Mouse (Mus musculus): ENCODE measurements around the gene Rcor1. TPM values are rescaled to one million over a fixed set of nuclear protein-coding genes. Genes with fewer than 3 reads are reported as not detected.

Rcor1 gene
- 10.4 and 13.0 TPM in 2 replicates for total RNA-seq (2012; rRNA removed)

- peak; percentile 99 for DNase-seq (ENCODE audit: low read depth, low spot score)
- Histone ChIP-seq H3K9ac (ENCODE audit: insufficient read depth, low read depth, low read length, poor library complexity, severe bottlenecking) (peak within 1 kb of the TSS; percentile 90), H3K36me3 (ENCODE audit: control insufficient read depth, insufficient read depth, low read length, poor library complexity, severe bottlenecking) (no peaks in the 10 kb centered on the region), H3K4me1 (ENCODE audit: control insufficient read depth in 2 of 2, insufficient read depth in 2 of 2, low read length in 2 of 2, poor library complexity in 1 of 2) (peaks cover 8 to 22% of the 10 kb centered on the region in 2 experiments), H3K4me3 (ENCODE audit: insufficient read depth in 1 of 2, low read depth in 1 of 2, low read length in 2 of 2, poor library complexity in 1 of 2, severe bottlenecking in 1 of 2) (peak within 1 kb of the TSS; percentile 98), H3K9me3 (ENCODE audit: control insufficient read depth, insufficient read depth, low read depth, low read length) (no peaks in the 10 kb centered on the region), H3K27ac (ENCODE audit: insufficient read depth, low read depth, low read length, poor library complexity, severe bottlenecking) (peak within 1 kb of the TSS; percentile 70)
- in situ Hi-C loops (cut with MboI; ENCODE audit: low sequenced_read_pairs in 2 of 2, unreplicated experiment in 2 of 2), result no loop called here
- TF ChIP-seq CHD2 (IDR thresholded peaks at IDR 0.05; ENCODE audit: low read depth, low read length) (peak; percentile 68), MAFK (IDR thresholded peaks at IDR 0.05; ENCODE audit: insufficient read depth, low read depth, low read length) (no peak)
These were observed at the start of gene Rcor1 for GRCm38 (mm10) chr12:111038976-111039612. TSS of gene Rcor1 (plus strand) at chr12:111039351.

- Histone ChIP-seq H3K27ac (ENCODE audit: insufficient read depth, low read depth, low read length, poor library complexity, severe bottlenecking) (no peak overlapping the region), H3K36me3 (ENCODE audit: control insufficient read depth, insufficient read depth, low read length, poor library complexity, severe bottlenecking) (no peaks in the 10 kb centered on the region), H3K9me3 (ENCODE audit: control insufficient read depth, insufficient read depth, low read depth, low read length) (no peaks in the 10 kb centered on the region), H3K4me3 (ENCODE audit: insufficient read depth in 1 of 2, low read depth in 1 of 2, low read length in 2 of 2, poor library complexity in 1 of 2, severe bottlenecking in 1 of 2) (no peak overlapping the region), H3K9ac (ENCODE audit: insufficient read depth, low read depth, low read length, poor library complexity, severe bottlenecking) (no peak overlapping the region), H3K4me1 (ENCODE audit: control insufficient read depth in 2 of 2, insufficient read depth in 2 of 2, low read length in 2 of 2, poor library complexity in 1 of 2) (peaks cover 0 to 9% of the 10 kb centered on the region in 2 experiments; a peak in 1 of 4 replicates)
- no peak for DNase-seq (ENCODE audit: low read depth, low spot score)
- no peak for TF ChIP-seq ZNF384 (IDR thresholded peaks at IDR 0.05; ENCODE audit: low read depth, low read length)
- TF ChIP-seq CHD2 (IDR thresholded peaks at IDR 0.05; ENCODE audit: low read depth, low read length), result no peak
- no peak for TF ChIP-seq MAFK (IDR thresholded peaks at IDR 0.05; ENCODE audit: insufficient read depth, low read depth, low read length)
- TF ChIP-seq ZC3H11A (IDR thresholded peaks at IDR 0.05; ENCODE audit: borderline replicate concordance, low read depth, low read length), result no peak
- in situ Hi-C loops (cut with MboI; ENCODE audit: low sequenced_read_pairs in 2 of 2, unreplicated experiment in 2 of 2), result no loop called here
These were observed 49.7 kb upstream of the Rcor1 start for GRCm38 (mm10) chr12:110989409-110989808.

- no peaks in the 10 kb centered on the region for H3K9me3 ChIP-seq (ENCODE audit: control insufficient read depth, insufficient read depth, low read depth, low read length)
- H3K36me3 ChIP-seq (ENCODE audit: control insufficient read depth, insufficient read depth, low read length, poor library complexity, severe bottlenecking), result no peaks in the 10 kb centered on the region
- in situ Hi-C loops (cut with MboI; ENCODE audit: low sequenced_read_pairs in 2 of 2, unreplicated experiment in 2 of 2), result no loop called here
- TF ChIP-seq MAFK (IDR thresholded peaks at IDR 0.05; ENCODE audit: insufficient read depth, low read depth, low read length) (no peak), ZNF384 (IDR thresholded peaks at IDR 0.05; ENCODE audit: low read depth, low read length) (no peak), HCFC1 (IDR thresholded peaks at IDR 0.05; ENCODE audit: borderline replicate concordance, insufficient read depth, low read length) (no peak), ZC3H11A (IDR thresholded peaks at IDR 0.05; ENCODE audit: borderline replicate concordance, low read depth, low read length) (no peak), CHD2 (IDR thresholded peaks at IDR 0.05; ENCODE audit: low read depth, low read length) (no peak)
- no peak for DNase-seq (ENCODE audit: low read depth, low spot score)
- H3K4me3 ChIP-seq (ENCODE audit: insufficient read depth in 1 of 2, low read depth in 1 of 2, low read length in 2 of 2, poor library complexity in 1 of 2, severe bottlenecking in 1 of 2), result no peak overlapping the region
- H3K4me1 ChIP-seq (ENCODE audit: control insufficient read depth in 2 of 2, insufficient read depth in 2 of 2, low read length in 2 of 2, poor library complexity in 1 of 2), result peaks cover 0 to 10% of the 10 kb centered on the region in 2 experiments; a peak in 1 of 4 replicates
- H3K27ac ChIP-seq (ENCODE audit: insufficient read depth, low read depth, low read length, poor library complexity, severe bottlenecking), result no peak overlapping the region
- H3K9ac ChIP-seq (ENCODE audit: insufficient read depth, low read depth, low read length, poor library complexity, severe bottlenecking), result no peak overlapping the region
These were observed 48.7 kb upstream of the Rcor1 start for GRCm38 (mm10) chr12:110990500-110990899.

- DNase-seq (ENCODE audit: low read depth, low spot score), result peak; percentile 92
- Histone ChIP-seq H3K27ac (ENCODE audit: insufficient read depth, low read depth, low read length, poor library complexity, severe bottlenecking) (peak overlapping the region; percentile 72), H3K36me3 (ENCODE audit: control insufficient read depth, insufficient read depth, low read length, poor library complexity, severe bottlenecking) (no peaks in the 10 kb centered on the region), H3K9me3 (ENCODE audit: control insufficient read depth, insufficient read depth, low read depth, low read length) (no peaks in the 10 kb centered on the region), H3K4me1 (ENCODE audit: control insufficient read depth in 2 of 2, insufficient read depth in 2 of 2, low read length in 2 of 2, poor library complexity in 1 of 2) (peaks cover 0 to 10% of the 10 kb centered on the region in 2 experiments; a peak in 1 of 4 replicates), H3K9ac (ENCODE audit: insufficient read depth, low read depth, low read length, poor library complexity, severe bottlenecking) (peak overlapping the region; percentile 85), H3K4me3 (ENCODE audit: insufficient read depth in 1 of 2, low read depth in 1 of 2, low read length in 2 of 2, poor library complexity in 1 of 2, severe bottlenecking in 1 of 2) (peak overlapping the region; percentile 70 to 76)
- in situ Hi-C loops (cut with MboI; ENCODE audit: low sequenced_read_pairs in 2 of 2, unreplicated experiment in 2 of 2), result no loop called here
- TF ChIP-seq ZNF384 (IDR thresholded peaks at IDR 0.05; ENCODE audit: low read depth, low read length) (no peak), MAFK (IDR thresholded peaks at IDR 0.05; ENCODE audit: insufficient read depth, low read depth, low read length) (no peak; the same call in 1 of the 2 replicates), ZC3H11A (IDR thresholded peaks at IDR 0.05; ENCODE audit: borderline replicate concordance, low read depth, low read length) (no peak), CHD2 (IDR thresholded peaks at IDR 0.05; ENCODE audit: low read depth, low read length) (no peak), HCFC1 (IDR thresholded peaks at IDR 0.05; ENCODE audit: borderline replicate concordance, insufficient read depth, low read length) (peak; percentile 49; the same call in 1 of the 2 replicates)
These were observed 47.6 kb upstream of the Rcor1 start for GRCm38 (mm10) chr12:110991361-110992127.

Data from ES-E14 (cell line).